13 mouse cellular contexts compared by ENCODE assay signal in genomic region chrX:140183003-140183402, GRCm38 (mm10).
A peak's percentile ranks its signal among the peaks of the same experiment; 100 is the strongest.
DNase-seq lines count a peak whose midpoint lies in the region; ATAC-seq and TF ChIP-seq lines count a peak whose summit lies in the region.
"Had no signal": no experiment of that assay in that cellular context is flagged by ENCODE, and none has a peak within 500 bp of the region (broad histone marks: within the 10 kb centered on the region; RNA-seq: fewer than 3 reads in every experiment).

No protein-coding gene starts in this region.

- no peak for DNase-seq in gastrocnemius, adult 2 months
- no peak for DNase-seq in gastrocnemius, adult 18-20 months (ENCODE audit: low spot score)
- DNase-seq in lung, postnatal 14 days: peak; percentile 7
- no peak for DNase-seq in lung, postnatal 4 days
- no peak for DNase-seq in Patski (ENCODE audit: low read depth, low spot score)
- DNase-seq in retina, postnatal 1 day: peak; percentile 11
- no peak for DNase-seq in left cerebral cortex, postnatal 10 days (ENCODE audit: extremely low spot score in 1 of 2, low spot score in 2 of 2)
- DNase-seq in cerebellum, adult 8-10 months: no peak

- no peak for ATAC-seq in Patski
- ATAC-seq: forebrain, embryonic 15.5 days had no signal

- POLR2A ChIA-PET in Patski (lab: Charles Lee): no interaction called here

- intact Hi-C loops in gastrocnemius, adult 2 months (cut with DNase I): no loop called here
- intact Hi-C loops in left cerebral cortex, postnatal 10 days (cut with DNase I): no loop called here

- CTCF ChIA-PET in Patski (lab: Charles Lee): interaction anchor here (1.2 to 1.4 kb wide), 2 partner anchors 15 to 19 kb away, joined by 4 to 7 read pairs; no protein-coding TSS in a partner anchor

- no peak overlapping the region for H3K4me3 ChIP-seq in gastrocnemius, adult 2 months
- H3K4me3 ChIP-seq: embryonic facial prominence, embryonic 12.5 days; forebrain, embryonic 15.5 days; hindbrain, embryonic 12.5 days; liver, embryonic 15.5 days; stomach, embryonic 15.5 days had no signal

- peak; percentile 52 for TF ChIP-seq CTCF in gastrocnemius, adult 2 months (IDR thresholded peaks at IDR 0.05)
- TF ChIP-seq CTCF in Patski (IDR thresholded peaks at IDR 0.05): peak; percentile 64

- H3K27ac ChIP-seq in gastrocnemius, adult 2 months: no peak overlapping the region
- H3K27ac ChIP-seq: embryonic facial prominence, embryonic 12.5 days; forebrain, embryonic 15.5 days; hindbrain, embryonic 12.5 days; liver, embryonic 15.5 days; stomach, embryonic 15.5 days had no signal

- H3K27me3 ChIP-seq in Patski: peaks cover 21% of the 10 kb centered on the region
- H3K27me3 ChIP-seq: forebrain, embryonic 15.5 days; hindbrain, embryonic 12.5 days; liver, embryonic 15.5 days; stomach, embryonic 15.5 days had no signal

- in situ Hi-C loops in Patski (cut with MboI; ENCODE audit: low pct_unique_long_range_greater_than_20kb): no loop called here

Comparison
In these comparisons a context has a peak if more than half of its experiments do, and no peak if none do; other contexts are left out.
1. DNase-seq: peak in lung, postnatal 14 days (single experiment) and retina, postnatal 1 day (single experiment); none in gastrocnemius, adult 2 months (single experiment), gastrocnemius, adult 18-20 months (single experiment), lung, postnatal 4 days (0 of 2), Patski (single experiment), left cerebral cortex, postnatal 10 days (0 of 2) and cerebellum, adult 8-10 months (single experiment).